8 mouse cellular contexts compared by ENCODE assay signal in the genomic region with DNA sequence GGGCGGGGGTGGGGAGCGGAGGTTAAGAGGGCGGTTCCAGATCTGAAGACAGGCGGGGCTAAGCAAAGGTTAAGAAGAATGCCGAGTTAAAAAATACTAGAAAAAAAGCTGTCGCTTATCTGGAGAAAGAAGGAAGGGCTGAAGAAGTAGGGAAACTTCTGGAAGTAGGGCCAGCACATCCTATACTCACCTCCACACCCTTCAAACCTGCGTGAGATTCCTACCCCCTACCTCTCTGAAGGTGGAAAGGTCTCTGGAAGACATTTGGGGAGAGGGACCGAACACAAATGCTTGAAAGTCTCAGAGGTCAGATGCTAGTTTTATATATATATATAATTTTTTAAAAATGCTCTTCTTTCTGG. TPM values are rescaled to one million over a fixed set of nuclear protein-coding genes. Genes with fewer than 3 reads are reported as not detected.
DNase-seq lines count a peak whose midpoint lies in the region; ATAC-seq and TF ChIP-seq lines count a peak whose summit lies in the region.

No protein-coding gene starts in this region.

- H3K9ac ChIP-seq in kidney, postnatal 0 days (ENCODE audit: low read depth, low read length), result no peak overlapping the region
- H3K9ac ChIP-seq in embryonic facial prominence, embryonic 11.5 days (replicated peaks; ENCODE audit: low read length), result peak overlapping the region; percentile 54; the same call in 1 of the 2 replicates
- peak overlapping the region; percentile 66 for H3K9ac ChIP-seq in hindbrain, embryonic 16.5 days (ENCODE audit: low read depth, low read length)
- H3K9ac ChIP-seq in midbrain, embryonic 15.5 days, result peak overlapping the region; percentile 32; the same call in 1 of the 2 replicates

- 10% methylated on average over 8 of the region's 8 CpGs for WGBS in kidney, postnatal 0 days
- WGBS in embryonic facial prominence, embryonic 11.5 days, result 9% methylated on average over 8 of the region's 8 CpGs
- 8% methylated on average over 8 of the region's 8 CpGs for WGBS in hindbrain, embryonic 16.5 days
- 12% methylated on average over 8 of the region's 8 CpGs for WGBS in midbrain, embryonic 15.5 days

- H3K27me3 ChIP-seq in kidney, postnatal 0 days (ENCODE audit: insufficient read depth, low read length), result no peaks in the 10 kb centered on the region
- H3K27me3 ChIP-seq in embryonic facial prominence, embryonic 11.5 days (ENCODE audit: control insufficient read depth, insufficient read depth, low read length), result no peaks in the 10 kb centered on the region
- no peaks in the 10 kb centered on the region for H3K27me3 ChIP-seq in hindbrain, embryonic 16.5 days (replicated peaks; ENCODE audit: control insufficient read depth, insufficient read depth, low read length)
- no peaks in the 10 kb centered on the region for H3K27me3 ChIP-seq in midbrain, embryonic 15.5 days (replicated peaks)

- no peaks in the 10 kb centered on the region for H3K4me1 ChIP-seq in kidney, postnatal 0 days (replicated peaks; ENCODE audit: insufficient read depth, low read length)
- no peaks in the 10 kb centered on the region for H3K4me1 ChIP-seq in embryonic facial prominence, embryonic 11.5 days (ENCODE audit: control insufficient read depth, insufficient read depth, low read length)
- peaks cover 6% of the 10 kb centered on the region for H3K4me1 ChIP-seq in hindbrain, embryonic 16.5 days (ENCODE audit: control insufficient read depth, insufficient read depth, low read depth, low read length)
- H3K4me1 ChIP-seq in midbrain, embryonic 15.5 days, result peaks cover 10% of the 10 kb centered on the region

- no peaks in the 10 kb centered on the region for H3K36me3 ChIP-seq in kidney, postnatal 0 days (ENCODE audit: insufficient read depth, low read length)
- no peaks in the 10 kb centered on the region for H3K36me3 ChIP-seq in embryonic facial prominence, embryonic 11.5 days (replicated peaks; ENCODE audit: control insufficient read depth, insufficient read depth, low read depth, low read length)
- H3K36me3 ChIP-seq in hindbrain, embryonic 16.5 days (ENCODE audit: control insufficient read depth, insufficient read depth, low read length), result no peaks in the 10 kb centered on the region
- no peaks in the 10 kb centered on the region for H3K36me3 ChIP-seq in midbrain, embryonic 15.5 days (replicated peaks)

- peak overlapping the region; percentile 47; the same call in 1 of the 2 replicates for H3K27ac ChIP-seq in kidney, postnatal 0 days
- H3K27ac ChIP-seq in embryonic facial prominence, embryonic 11.5 days (replicated peaks; ENCODE audit: low read depth, low read length), result no peak overlapping the region
- no peak overlapping the region for H3K27ac ChIP-seq in hindbrain, embryonic 16.5 days (ENCODE audit: low read depth, low read length)
- no peak overlapping the region for H3K27ac ChIP-seq in midbrain, embryonic 15.5 days

- DNase-seq in kidney, postnatal 0 days (ENCODE audit: low spot score), result no peak
- no peak for DNase-seq in kidney, postnatal 25 days
- no peak for DNase-seq in embryonic facial prominence, embryonic 11.5 days (ENCODE audit: low spot score)
- DNase-seq in right cerebral cortex, postnatal 25 days, result no peak
- no peak for DNase-seq in c-Kit-positive CD71-positive TER-119-positive erythroid progenitor cells, embryonic 14.5 days (ENCODE audit: low spot score)
- DNase-seq in natural killer cell, adult 2 months (ENCODE audit: low spot score in 2 of 2), result no peak

- H3K4me2 ChIP-seq in kidney, postnatal 0 days (ENCODE audit: low read length), result peak overlapping the region; percentile 65
- peak overlapping the region; percentile 60 for H3K4me2 ChIP-seq in embryonic facial prominence, embryonic 11.5 days (ENCODE audit: low read depth, low read length)
- peak overlapping the region; percentile 88 for H3K4me2 ChIP-seq in hindbrain, embryonic 16.5 days (ENCODE audit: low read length)
- peak overlapping the region; percentile 73 for H3K4me2 ChIP-seq in midbrain, embryonic 15.5 days

- no peak for TF ChIP-seq CTCF in kidney, postnatal 0 days (IDR thresholded peaks at IDR 0.05; ENCODE audit: low read depth)

- peak overlapping the region; percentile 34 for H3K4me3 ChIP-seq in kidney, postnatal 0 days (replicated peaks; ENCODE audit: low read depth, low read length)
- H3K4me3 ChIP-seq in embryonic facial prominence, embryonic 11.5 days (ENCODE audit: low read depth, low read length), result peak overlapping the region; percentile 43
- H3K4me3 ChIP-seq in hindbrain, embryonic 16.5 days (ENCODE audit: low read length), result peak overlapping the region; percentile 53
- peak overlapping the region; percentile 45 for H3K4me3 ChIP-seq in midbrain, embryonic 15.5 days

- no peaks in the 10 kb centered on the region for H3K9me3 ChIP-seq in kidney, postnatal 0 days (replicated peaks; ENCODE audit: low read length)
- no peaks in the 10 kb centered on the region for H3K9me3 ChIP-seq in embryonic facial prominence, embryonic 11.5 days (replicated peaks; ENCODE audit: control insufficient read depth, low read length)
- no peaks in the 10 kb centered on the region for H3K9me3 ChIP-seq in hindbrain, embryonic 16.5 days (ENCODE audit: control insufficient read depth, low read length)
- no peaks in the 10 kb centered on the region for H3K9me3 ChIP-seq in midbrain, embryonic 15.5 days

- no peak for ATAC-seq in kidney, postnatal 0 days (replicated peaks; ENCODE audit: low FRiP score, low read depth)
- ATAC-seq in embryonic facial prominence, embryonic 11.5 days (replicated peaks; ENCODE audit: insufficient number of reproducible peaks, low FRiP score, low TSS enrichment, low read depth), result no peak; the same call in 1 of the 2 replicates
- ATAC-seq in hindbrain, embryonic 16.5 days, result no peak
- peak; percentile 27; the same call in 1 of the 2 replicates for ATAC-seq in midbrain, embryonic 15.5 days (replicated peaks)

RNA-seq across cellular contexts. Expression of a gene that starts 0.3 kb away (rescaled TPM):
- polyA plus RNA-seq in kidney, postnatal 0 days (2015; fragmentation: Nextera tagmentation; extraction: Ambion mirVana), result 11.7 and 13.9 TPM in 2 replicates
- 6.2 and 7.7 TPM in 2 replicates for polyA plus RNA-seq in embryonic facial prominence, embryonic 11.5 days (2014; fragmentation: Nextera tagmentation; extraction: Ambion mirVana)
- polyA plus RNA-seq in hindbrain, embryonic 16.5 days (2015; fragmentation: Nextera tagmentation; extraction: Ambion mirVana), result 0.78 and 1.5 TPM in 2 replicates
- 1.4 and 1.7 TPM in 2 replicates for polyA plus RNA-seq in midbrain, embryonic 15.5 days (2015; fragmentation: Nextera tagmentation; extraction: Ambion mirVana)

RNA-seq across cellular contexts. Expression of a gene that starts 27.2 kb away (rescaled TPM):
- polyA plus RNA-seq in kidney, postnatal 0 days (2015; fragmentation: Nextera tagmentation; extraction: Ambion mirVana), result 37.3 and 37.9 TPM in 2 replicates
- 16.7 and 17.7 TPM in 2 replicates for polyA plus RNA-seq in embryonic facial prominence, embryonic 11.5 days (2014; fragmentation: Nextera tagmentation; extraction: Ambion mirVana)
- polyA plus RNA-seq in hindbrain, embryonic 16.5 days (2015; fragmentation: Nextera tagmentation; extraction: Ambion mirVana), result 15.0 and 19.4 TPM in 2 replicates
- 7.8 and 8.8 TPM in 2 replicates for polyA plus RNA-seq in midbrain, embryonic 15.5 days (2015; fragmentation: Nextera tagmentation; extraction: Ambion mirVana)
